Mouse (Mus musculus) testis, postnatal 14 days (tissue): ENCODE data around the gene Fntb.
A peak's percentile ranks its signal among the peaks of the same experiment; 100 is the strongest.
"Not testable (repeated sequence)": the region's sequence is repeated elsewhere in the genome, so short reads cannot be mapped to it uniquely, and the experiment has no call there.

Experiments
- DNase-seq: peaks from one replicate; pipeline ENCODE4 v3.0.0; 2021; ENCODE audit warnings: low spot score

The Fntb gene

GRCm38 (mm10) chr12:76765354-76765851, at the start of gene Fntb, which contains the start of gene Churc1:
Fntb (plus strand) TSS chr12:76765589.
Churc1 (plus strand) TSS chr12:76765538.
- peak; percentile 89 for DNase-seq

- no peak for DNase-seq
Measured at GRCm38 (mm10) chr12:76718384-76718783, 47.0 kb upstream of the Fntb start.

GRCm38 (mm10) chr12:76720572-76720971, 44.8 kb upstream of the Fntb start:
- no peak for DNase-seq

- DNase-seq = no peak
Measured at GRCm38 (mm10) chr12:76722026-76722425, 43.4 kb upstream of the Fntb start.

GRCm38 (mm10) chr12:76727955-76728354, 37.4 kb upstream of the Fntb start:
- DNase-seq = no peak

GRCm38 (mm10) chr12:76750866-76751459, 14.4 kb upstream of the Fntb start:
- DNase-seq = no peak

GRCm38 (mm10) chr12:76752652-76753318, 12.6 kb upstream of the Fntb start:
- no peak for DNase-seq

- DNase-seq = no peak
Measured at GRCm38 (mm10) chr12:76765901-76766630, 677 bp downstream of the Fntb start.

- DNase-seq = no peak
Measured at GRCm38 (mm10) chr12:76770841-76771500, 5.6 kb downstream of the Fntb start.

- DNase-seq = no peak
Measured at GRCm38 (mm10) chr12:76771540-76771939, 6.2 kb downstream of the Fntb start.

- no peak for DNase-seq
Measured at GRCm38 (mm10) chr12:76774652-76775051, 9.3 kb downstream of the Fntb start.

GRCm38 (mm10) chr12:76775132-76775531, 9.7 kb downstream of the Fntb start:
- DNase-seq = no peak

GRCm38 (mm10) chr12:76776898-76777297, 11.5 kb downstream of the Fntb start:
- no peak for DNase-seq

GRCm38 (mm10) chr12:76777845-76778244, 12.5 kb downstream of the Fntb start:
- DNase-seq = no peak

- DNase-seq = no peak
Measured at GRCm38 (mm10) chr12:76778305-76779083, 13.1 kb downstream of the Fntb start.

- DNase-seq = no peak
Measured at GRCm38 (mm10) chr12:76779951-76780350, 14.6 kb downstream of the Fntb start.

- no peak for DNase-seq
Measured at GRCm38 (mm10) chr12:76780639-76781468, 15.5 kb downstream of the Fntb start.

GRCm38 (mm10) chr12:76784056-76784619, 18.7 kb downstream of the Fntb start:
- no peak for DNase-seq

GRCm38 (mm10) chr12:76790446-76791084, 25.2 kb downstream of the Fntb start:
- no peak for DNase-seq

GRCm38 (mm10) chr12:76792540-76792939, 27.2 kb downstream of the Fntb start:
- not testable (repeated sequence) for DNase-seq
